Mouse (Mus musculus): Measurements from ENCODE around the gene Rin3.

The Rin3 gene

DNA sequence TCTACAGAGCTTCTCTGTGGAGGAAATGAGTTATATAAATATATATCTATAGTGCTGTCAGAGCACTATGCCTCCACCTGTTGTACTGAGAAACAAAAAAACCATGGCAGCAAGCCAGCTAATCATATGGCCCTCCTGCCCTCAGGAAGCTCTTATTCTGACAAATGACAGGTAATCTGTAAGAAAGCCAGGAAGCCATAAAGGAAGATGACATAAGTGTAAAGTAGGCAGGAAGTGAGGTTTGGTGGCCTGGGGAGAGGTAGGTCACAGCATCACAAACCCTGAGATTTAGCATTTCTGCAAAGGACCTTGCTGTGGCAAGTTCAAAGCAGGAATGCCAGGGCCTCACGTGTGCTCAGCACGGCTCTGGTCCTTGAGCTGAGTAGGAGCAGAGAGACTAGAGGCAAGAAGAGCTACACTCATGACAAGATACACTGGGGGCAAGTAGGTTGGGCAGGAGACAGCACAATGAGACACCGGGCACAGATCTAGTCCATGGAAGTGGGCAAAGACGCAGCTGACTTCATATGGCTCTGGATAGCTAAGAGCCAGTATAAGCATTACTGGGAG, 88.2 kb downstream of the Rin3 start:
- no peak for DNase-seq (ENCODE audit: low spot score in 2 of 2)

DNA sequence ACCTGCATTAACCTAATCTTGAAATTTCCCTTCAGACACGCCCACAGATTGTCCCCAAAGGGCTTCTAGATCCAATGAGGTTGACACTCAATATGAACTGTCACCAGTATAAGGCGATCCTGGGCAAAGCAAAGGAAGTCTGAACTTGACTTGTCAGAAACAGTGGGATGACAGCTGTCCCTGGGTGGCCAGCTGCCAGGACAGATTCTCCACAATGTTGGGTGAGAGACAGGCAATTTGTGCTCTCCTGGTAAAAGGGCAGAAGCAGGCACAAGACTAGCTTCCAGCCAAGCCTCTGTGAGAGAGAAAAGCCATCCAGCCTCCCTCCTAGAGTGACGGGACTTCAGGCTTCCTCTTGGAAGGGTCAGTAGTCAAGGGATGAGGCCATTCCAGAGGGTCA, 89.5 kb downstream of the Rin3 start:
- no peak for DNase-seq (ENCODE audit: low spot score in 2 of 2)

DNA sequence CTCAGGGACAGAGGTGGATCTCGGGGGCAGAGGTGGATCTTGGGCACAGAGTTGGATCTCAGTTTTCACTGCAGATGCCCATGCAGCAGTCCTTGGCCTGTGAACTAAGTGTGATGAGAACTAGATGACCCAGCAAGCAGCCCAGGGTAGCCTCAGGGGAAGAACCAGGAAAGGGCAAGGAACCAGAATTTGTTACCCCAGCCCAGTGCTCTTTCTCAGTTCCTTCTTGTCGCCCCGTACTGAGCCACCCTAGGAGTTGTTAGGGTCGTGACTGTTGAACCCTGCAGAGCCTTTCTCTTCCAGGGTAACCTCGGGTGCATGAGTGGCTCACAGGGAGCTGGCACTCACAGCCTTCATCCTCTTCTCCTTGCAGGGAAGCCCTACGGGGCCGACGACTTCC, 99.3 kb downstream of the Rin3 start:
- no peak for DNase-seq (ENCODE audit: low spot score in 2 of 2)

DNA sequence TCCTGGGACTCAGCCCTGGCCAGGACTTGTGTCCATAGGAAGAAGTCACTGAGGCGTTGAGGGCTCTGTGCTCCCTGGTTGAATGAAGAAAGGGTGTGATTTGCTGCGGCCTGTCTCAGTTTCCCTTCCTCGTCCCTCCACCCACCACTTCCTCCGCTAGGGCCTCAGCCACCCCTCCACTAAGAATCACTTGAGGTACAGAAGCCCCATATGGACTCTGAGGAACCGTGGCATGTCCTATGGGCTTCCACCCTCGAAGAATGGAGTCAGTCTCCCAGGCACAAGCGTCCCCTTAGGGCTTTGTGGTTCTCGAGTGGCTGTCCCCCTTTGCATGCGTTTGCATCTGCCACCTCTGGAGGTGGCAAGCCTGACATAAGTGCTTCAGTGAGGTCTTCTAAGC, 100.4 kb downstream of the Rin3 start:
- peak in 1 of 2 experiments; percentile 35 for DNase-seq (ENCODE audit: low spot score in 2 of 2)

DNA sequence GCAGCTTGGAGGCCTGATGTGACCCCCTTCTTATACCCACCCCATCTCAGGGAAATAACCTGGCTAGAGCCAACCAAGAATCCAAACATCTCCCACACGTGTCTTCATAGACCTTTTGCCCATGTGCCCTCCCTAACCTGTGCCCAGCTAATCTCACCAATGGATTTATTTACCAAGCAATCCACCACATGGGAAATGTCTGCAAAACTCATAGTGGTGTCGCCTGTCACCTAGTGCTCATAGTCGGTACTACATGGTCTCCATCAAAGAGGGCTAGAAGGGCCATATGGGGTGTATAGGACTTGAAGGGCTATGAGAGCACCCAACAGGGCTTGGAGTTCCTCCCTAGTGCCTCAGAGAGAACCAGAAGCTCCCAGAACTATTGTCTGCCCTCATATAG, 102.0 kb downstream of the Rin3 start:
- DNase-seq (ENCODE audit: low spot score in 2 of 2): peak in 1 of 2 experiments; percentile 61

DNA sequence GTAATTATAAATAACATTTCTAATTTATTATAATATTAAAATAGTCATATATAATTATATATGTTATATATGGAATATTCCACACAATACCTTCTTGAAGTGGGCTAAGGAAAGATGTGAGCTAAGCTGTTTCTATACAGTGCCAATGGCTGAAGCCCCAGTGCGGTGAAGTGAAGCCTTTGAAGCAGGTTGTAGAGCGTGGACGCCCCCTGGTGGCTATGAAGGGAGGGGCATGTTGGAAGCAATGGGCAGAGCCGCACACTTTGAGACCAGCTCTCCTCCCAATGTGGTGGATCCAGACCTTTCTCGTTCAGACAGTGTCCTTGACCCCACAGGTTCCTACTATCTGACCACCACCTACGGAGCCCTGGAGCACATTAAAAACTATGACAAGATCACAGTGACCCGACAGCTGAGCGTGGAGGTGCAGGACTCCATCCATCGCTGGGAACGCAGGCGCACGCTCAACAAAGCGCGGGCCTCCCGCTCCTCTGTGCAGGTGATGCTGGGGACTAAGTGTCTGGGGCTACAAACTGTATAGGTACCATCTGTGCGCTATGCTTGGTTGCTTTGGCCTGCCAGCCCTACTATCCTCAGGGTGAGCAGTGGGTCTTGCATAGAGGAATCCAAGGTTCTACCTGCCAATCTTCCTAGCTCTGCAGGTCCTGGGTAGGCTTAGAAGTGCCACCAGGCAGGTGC, 104.5 kb downstream of the Rin3 start:
- DNase-seq (ENCODE audit: low spot score in 2 of 2): peak; percentile 70 to 88

DNA sequence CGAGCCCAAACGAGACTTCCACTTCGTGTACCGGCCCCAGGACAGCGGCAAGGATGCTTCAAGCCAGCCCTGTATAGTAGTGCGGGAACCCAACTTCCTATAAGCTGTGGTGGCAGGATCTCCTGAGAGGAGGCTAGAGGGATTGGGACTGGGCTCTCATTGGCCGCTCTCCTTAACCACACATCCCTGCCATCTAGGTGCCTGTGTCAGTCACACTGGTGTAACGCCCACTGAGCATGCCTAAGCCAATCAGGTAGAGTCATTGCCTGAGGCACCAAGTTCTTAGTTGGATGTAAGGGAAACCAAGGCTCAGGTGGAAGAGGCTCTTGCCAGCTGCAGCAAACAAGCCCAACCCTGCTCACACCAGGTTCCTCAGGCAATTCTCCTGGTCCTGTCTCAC, 107.2 kb downstream of the Rin3 start:
- DNase-seq (ENCODE audit: low spot score in 2 of 2): no peak

DNA sequence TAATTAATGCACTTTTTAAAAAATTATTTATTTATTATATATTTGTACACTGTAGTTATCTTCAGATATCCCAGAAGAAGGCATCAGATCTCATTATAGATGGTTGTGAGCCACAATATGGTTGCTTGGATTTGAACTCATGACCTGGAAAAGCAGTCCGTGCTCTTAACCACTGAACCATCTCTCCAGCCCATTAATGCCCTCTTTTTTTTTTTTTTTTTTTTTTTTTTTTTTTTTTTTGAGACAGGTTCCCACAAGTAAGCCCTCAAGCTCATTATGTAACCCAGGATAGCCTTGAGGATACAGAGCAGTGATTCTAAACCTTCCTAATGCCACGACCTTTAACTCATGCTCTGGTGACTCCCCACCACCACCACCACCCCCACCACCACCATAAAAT, 108.3 kb downstream of the Rin3 start:
- DNase-seq (ENCODE audit: low spot score in 2 of 2): no peak

DNA sequence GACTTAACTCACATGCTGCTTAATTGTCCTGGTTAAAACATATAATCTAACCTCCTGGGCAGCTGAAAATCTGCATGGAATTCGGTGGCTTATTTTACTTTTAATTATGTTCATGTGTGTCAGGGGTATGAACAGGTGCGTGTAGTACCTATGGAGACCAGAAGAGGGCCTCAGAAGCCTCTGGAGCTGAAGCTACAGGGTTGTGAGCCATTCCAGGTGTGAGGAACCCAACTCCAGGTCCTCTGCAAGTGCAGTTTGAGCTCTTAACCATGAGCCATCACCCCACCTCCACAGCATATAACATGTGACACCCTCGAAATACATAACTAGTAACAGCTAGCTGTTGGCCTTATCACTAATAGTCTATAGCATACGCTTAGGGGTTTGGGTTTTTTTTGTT, 109.1 kb downstream of the Rin3 start:
- peak in 1 of 2 experiments; percentile 62 for DNase-seq (ENCODE audit: low spot score in 2 of 2)

DNA sequence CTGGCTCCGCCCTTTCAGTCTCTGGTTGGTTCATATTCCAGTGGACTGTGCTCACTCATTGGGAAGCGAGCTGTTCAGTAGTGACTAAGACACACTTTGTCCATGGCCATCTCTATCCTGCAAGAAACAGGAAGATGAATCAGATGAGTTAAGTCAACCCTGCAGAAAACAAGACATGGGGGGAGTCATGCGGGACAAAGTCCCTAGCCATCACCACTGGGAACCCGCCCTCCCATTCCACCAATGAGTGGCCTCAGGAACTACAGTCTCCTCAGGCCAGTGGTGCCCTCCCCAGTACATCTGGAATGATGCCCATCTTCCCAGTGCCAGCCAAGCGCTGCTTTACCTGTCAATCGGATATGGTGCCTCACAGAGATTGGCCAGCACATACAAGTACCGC, 111.6 kb downstream of the Rin3 start:
- no peak for DNase-seq (ENCODE audit: low spot score in 2 of 2)

DNA sequence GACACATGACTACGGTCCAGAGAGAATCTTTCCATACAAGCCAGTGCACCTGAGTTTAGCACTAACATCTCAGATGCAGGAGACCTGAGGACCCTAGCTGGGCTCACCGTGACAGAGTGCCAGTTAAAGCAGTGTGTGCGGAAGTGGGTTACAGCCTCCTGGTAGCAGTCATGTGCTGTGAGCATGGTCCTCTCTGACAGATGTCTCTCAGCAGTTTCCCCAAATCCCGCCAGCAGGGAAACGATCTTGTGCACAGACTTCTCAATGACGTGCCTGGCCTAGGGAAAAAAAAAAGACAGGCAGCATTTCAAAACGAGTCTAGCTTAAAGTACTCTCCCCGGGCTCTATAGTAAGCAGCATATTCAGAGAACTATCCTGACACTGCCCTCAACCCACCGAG, 112.7 kb downstream of the Rin3 start:
- DNase-seq (ENCODE audit: low spot score in 2 of 2): no peak

DNA sequence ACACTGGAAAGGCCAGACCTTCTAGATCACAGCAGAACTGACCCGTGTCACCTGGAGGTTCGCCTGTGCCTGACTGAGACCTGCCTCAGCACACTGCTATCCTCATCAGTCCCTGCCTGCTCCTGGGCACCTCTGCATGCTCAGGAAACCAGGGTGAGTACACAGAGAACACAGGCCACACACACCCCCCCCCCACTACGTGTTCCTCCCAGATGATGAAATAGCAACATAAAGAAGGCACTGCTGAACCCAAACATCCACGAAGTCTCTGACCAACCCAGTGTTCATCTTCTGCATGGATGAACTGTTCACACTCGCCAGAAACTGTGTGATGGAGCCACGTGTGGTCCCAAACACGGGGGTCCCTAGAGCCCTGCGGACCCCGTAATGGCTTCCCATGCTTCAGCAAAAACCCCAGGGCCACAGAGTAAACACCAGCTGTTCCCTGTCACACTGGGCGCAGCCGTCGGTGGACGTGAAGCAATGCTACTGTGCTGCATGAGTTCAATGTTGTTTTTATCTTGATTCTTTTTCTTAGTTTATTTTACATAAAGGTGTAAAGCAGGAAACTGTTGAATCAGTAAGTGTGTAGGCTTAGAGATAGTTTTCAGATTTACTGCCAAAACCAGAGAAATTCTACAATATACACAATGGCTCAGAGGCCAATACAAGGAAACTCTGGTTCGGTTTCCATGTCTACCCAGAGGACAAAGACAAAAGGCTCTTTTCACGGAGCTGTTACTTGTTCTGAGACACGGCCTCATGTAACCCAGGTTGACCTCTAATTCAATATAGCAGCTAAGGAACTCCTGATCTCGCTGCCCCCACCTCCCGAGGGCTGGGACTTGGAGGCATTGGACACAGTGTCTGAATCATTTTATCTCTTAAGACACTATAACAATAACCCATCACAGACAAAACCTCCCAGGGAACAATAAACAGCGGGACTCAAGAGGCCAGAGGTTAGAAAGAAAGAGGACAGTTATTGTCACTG, 113.4 kb downstream of the Rin3 start:
- no peak for DNase-seq (ENCODE audit: low spot score in 2 of 2)

DNA sequence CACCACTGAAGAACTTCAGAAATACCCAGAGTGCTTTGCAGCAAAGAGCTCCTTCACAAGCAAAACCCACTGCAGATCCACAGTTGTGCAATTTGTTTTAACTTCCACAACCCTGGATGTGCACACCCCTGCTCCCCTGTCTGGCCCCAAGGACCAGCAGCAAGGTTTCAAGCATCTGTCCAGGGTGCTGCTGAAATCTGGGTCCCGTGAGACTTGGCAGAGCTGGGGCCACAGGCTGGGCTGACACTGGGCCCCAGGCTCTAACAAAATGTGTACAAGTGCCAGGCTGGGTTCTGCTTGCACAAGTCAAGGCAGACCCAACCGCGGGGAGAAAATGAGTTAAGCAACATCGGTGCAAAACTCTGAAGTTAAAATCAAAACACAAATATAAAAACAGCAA, 115.7 kb downstream of the Rin3 start:
- DNase-seq (ENCODE audit: low spot score in 2 of 2): no peak

DNA sequence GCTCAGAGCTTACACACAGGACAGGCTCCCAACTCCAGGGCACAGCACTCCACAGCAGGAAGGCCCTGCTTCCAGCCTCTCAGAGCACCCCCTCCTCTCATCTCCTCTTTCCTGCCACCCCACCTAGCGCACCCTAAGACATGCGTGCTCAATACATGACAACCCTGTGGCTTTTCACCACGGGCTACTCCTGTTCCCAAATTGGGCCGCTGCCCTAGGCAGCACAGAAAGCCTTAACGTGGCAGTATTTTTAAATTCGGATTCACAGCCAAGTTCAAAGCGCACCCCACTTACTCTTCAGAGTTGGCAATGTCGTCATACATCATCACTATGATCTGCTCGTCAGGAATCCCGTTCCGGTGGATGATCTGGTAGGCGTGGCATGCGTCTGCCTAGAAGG, 130.3 kb downstream of the Rin3 start:
- DNase-seq (ENCODE audit: low spot score in 2 of 2): no peak

DNA sequence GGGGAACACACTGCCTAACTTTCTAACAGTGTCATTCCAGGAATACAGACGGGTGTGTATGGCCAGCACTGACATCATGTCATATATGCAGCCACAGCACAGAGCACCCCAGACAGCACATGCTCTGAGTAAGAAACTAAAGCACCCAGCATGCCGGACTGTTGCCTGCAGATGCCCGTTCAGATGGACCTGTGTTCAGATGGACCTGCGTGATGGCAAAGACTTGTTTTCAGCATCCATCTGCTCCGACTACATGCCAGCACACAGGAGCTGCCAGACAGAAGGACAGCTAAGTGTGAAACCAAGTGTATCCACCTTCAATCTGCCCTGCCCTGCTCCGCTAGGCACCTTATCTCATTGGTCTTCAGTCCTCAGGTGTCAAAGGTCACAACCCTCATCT, 131.8 kb downstream of the Rin3 start:
- no peak for DNase-seq (ENCODE audit: low spot score in 2 of 2)

DNA sequence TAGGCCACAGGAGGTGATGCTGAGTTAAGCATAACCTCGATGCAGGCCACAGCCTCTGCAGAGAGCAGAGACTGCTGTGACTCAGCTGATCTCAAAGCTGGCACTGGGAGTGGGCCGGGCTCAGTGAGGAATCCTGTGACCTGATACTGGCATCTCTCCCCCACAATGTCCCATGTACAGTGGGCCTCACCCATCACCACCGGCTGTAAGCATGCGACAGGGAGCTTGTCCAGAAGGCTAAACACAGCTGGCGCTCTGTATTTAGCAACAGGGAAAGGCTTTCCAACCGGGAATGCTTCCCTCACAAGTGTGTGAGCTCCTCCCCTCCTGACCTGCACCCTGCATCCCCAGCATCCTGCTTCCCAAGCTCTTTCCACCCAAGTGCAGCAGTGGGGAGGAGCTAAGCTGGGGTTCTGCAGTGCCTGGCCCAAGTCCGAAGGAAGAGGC, 133.6 kb downstream of the Rin3 start:
- DNase-seq (ENCODE audit: low spot score in 2 of 2): no peak

DNA sequence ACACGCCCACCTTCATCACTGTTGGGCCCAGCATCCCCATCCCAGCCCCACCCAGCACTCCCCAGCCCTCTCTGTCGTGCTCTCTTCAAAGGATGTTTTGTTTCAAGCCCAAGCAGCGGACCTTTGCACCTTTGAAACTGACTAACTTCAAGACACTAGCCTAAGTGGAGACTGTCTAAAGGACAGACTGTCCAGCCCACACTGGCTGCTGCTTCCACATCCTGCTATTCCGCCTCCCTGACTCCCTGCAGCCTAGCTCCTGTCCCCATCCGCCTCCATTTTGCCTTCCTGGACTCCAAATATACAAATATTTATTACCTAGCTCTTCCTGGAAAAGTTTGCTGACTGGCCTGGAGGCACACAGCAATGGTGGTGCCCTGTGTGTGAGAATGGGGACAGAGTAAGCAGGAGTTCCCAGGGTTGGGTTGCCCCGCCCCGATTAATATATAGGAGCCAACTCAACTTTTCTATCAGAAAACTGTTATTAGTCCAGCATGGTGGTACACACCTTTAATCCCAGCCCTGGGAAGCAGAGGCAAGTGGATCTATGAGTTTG, 134.2 kb downstream of the Rin3 start:
- no peak for DNase-seq (ENCODE audit: low spot score in 2 of 2)

DNA sequence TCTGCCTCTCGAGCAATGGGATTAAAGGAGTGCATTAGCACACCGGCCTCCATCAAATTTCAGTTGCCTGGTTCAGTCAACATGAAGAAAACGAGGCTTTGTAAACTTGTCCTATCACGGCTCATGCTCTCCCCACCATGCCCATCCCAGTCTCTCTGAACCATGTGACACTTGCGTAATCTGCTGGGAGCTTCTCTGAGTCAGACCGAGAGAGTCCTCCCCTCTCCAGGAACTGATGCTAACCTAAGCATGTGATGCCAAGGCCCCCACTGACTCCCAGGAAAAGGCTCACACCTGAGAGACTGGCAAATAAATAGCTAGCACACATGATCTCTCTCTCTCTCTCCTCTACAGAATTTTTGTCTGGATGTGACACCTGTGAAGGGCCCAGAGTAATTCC, 134.9 kb downstream of the Rin3 start:
- DNase-seq (ENCODE audit: low spot score in 2 of 2): no peak

DNA sequence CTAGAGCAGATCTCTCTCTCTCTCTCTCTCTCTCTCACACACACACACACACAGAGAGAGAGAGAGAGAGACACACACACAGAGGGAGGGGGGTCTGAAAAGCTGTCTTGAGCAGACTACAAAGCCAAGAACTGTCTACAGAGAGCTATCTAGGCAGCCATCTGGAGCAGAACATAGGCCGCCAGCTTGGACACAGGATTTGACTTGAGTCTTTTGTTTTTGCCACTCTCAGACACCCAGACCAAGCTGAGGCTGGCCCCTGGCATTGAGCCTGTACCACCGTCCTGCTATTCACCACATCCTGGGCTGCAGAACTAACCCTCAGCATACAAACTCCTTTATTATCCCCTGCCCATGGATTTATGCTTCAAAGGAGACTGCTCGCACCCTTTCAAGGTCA, 136.7 kb downstream of the Rin3 start:
- DNase-seq (ENCODE audit: low spot score in 2 of 2): no peak

DNA sequence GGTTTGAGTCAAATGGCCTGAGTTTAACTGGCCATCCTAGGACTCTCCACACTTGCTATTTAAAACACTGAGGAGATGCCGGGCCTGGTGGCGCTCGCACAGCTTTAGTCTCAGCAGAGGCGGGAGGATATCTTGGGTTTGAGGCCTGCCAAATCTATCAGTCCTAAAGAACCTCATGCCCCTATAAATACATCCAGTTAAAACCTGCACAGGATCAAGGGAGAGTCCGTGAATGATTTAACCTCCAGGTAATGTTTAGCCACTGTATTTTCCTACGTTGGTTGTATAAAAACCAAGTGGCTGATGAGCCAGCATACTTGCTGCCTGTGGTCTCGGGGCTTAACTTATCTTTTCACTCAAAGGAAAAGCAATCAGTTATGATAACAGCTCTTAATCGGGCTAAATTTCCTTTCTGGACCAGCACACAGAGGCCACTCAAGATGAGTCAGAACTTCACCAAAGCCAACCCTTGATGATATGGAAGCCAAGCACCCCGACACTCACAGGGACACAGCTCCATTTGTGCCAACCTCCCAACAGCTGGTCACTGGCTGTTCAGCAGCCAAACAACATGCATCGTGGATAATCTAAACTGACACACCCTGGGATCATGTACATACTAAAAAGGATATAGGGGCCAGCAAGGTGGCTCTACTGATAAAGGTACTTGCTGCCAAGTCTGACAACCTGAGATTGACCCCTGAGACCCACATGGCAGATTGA, 137.5 kb downstream of the Rin3 start:
- DNase-seq (ENCODE audit: low spot score in 2 of 2): no peak

DNA sequence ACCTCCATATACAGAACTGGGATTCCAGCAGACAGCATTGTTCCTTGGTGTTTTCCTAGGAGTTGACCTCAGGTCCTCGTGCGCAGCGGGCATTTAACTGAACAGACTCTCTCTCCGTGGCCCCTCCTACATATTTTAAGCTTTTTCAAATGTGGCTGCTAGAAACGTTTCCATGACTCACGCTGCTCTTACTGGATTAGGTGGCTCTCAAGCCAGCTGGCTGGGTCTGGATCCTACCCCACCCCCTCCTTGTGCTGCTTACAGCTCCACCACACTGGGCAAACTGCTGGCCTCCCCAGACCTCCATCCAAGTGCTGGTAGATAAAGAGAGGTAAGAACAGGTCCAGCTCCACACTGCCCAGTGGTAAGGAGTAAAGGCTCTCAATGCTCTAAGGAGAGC, 139.2 kb downstream of the Rin3 start:
- DNase-seq (ENCODE audit: low spot score in 2 of 2): no peak

Measured in spleen, postnatal 10 days (tissue).